Mouse (Mus musculus): ENCODE measurements around the gene P3h3.
"Not testable (repeated sequence)": the region's sequence is repeated elsewhere in the genome, so short reads cannot be mapped to it uniquely, and the experiment has no call there.

- not testable (repeated sequence) for TF ChIP-seq POLR2A (IDR thresholded peaks at IDR 0.05; ENCODE audit: borderline replicate concordance, low read depth, low read length); CTCF (IDR thresholded peaks at IDR 0.05; ENCODE audit: low read depth, low read length)
Measured at GRCm38 (mm10) chr6:124831199-124831598, 26.4 kb downstream of the P3h3 start.
